Mouse (Mus musculus): Measurements from ENCODE around the gene Kmt2a. TPM values are rescaled to one million over a fixed set of nuclear protein-coding genes. Genes with fewer than 3 reads are reported as not detected.
A peak's percentile ranks its signal among the peaks of the same experiment; 100 is the strongest.
"Not testable (repeated sequence)": the region's sequence is repeated elsewhere in the genome, so short reads cannot be mapped to it uniquely, and the experiment has no call there.

The Kmt2a gene
- polyA plus RNA-seq, 1 experiment from 2014 or later: 13.4 TPM

DNA sequence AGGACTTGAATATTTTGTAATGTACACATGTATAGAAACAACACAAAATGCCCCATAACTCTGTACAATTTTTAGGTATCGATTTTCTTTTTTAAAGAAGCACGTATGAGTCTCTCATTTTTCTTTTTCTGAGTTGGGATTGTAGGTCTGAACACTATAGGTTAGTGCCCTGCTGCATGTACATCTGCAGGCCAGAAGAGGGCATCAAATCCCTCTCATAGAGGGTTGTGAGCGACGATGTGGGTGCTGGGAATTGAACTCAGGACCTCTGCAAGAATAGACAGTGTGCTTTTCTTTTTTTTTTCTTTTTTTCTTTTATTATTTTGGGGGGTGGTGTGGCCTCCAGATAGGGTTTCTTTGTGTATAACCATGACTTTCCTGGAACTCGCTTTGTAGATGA, 109.7 kb downstream of the Kmt2a start:
- 92% methylated on average over 5 of the region's 5 CpGs for WGBS
- no peak for ATAC-seq (ENCODE audit: insufficient read depth, low FRiP score, low TSS enrichment)

DNA sequence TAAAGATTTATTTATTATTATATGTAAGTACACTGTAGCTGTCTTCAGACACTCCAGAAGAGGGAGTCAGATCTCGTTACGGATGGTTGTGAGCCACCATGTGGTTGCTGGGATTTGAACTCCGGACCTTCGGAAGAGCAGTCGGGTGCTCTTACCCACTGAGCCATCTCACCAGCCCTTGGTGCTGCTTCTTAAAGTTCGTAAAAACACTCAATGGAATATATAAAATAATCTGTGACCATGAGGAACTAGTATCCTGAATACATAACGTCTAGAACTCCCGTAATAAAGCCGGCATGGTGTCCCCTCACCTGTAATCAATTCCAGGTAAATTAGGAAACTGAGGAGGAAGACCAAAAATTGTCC, 113.1 kb downstream of the Kmt2a start:
- H3K27ac ChIP-seq (ENCODE audit: low read depth, low read length); H3K27me3 ChIP-seq (ENCODE audit: control insufficient read depth, insufficient read depth, low read length); ATAC-seq (ENCODE audit: insufficient read depth, low FRiP score, low TSS enrichment); H3K9ac ChIP-seq (ENCODE audit: low read length); H3K36me3 ChIP-seq (ENCODE audit: control insufficient read depth, insufficient read depth, low read length); H3K4me1 ChIP-seq (ENCODE audit: control insufficient read depth, insufficient read depth, low read length); DNase-seq (ENCODE audit: low spot score); H3K9me3 ChIP-seq (ENCODE audit: control insufficient read depth, low read length): not testable (repeated sequence)
- Histone ChIP-seq H3K4me2 (ENCODE audit: low read depth) (peak overlapping the region; percentile 57; the same call in 1 of the 2 replicates), H3K4me3 (ENCODE audit: low read depth, low read length) (peak overlapping the region; percentile 99; the same call in 1 of the 2 replicates)
- WGBS: 50% methylated on average over 7 of the region's 9 CpGs

More for the DNA sequence above, 109.7 kb downstream of the Kmt2a start:
- Histone ChIP-seq H3K4me2 (ENCODE audit: low read depth) (no peak overlapping the region), H3K4me1 (ENCODE audit: control insufficient read depth, insufficient read depth, low read length) (peaks cover 2% of the 10 kb centered on the region), H3K27ac (ENCODE audit: low read depth, low read length) (no peak overlapping the region), H3K4me3 (ENCODE audit: low read depth, low read length) (no peak overlapping the region), H3K9me3 (ENCODE audit: control insufficient read depth, low read length) (no peaks in the 10 kb centered on the region), H3K36me3 (ENCODE audit: control insufficient read depth, insufficient read depth, low read length) (0 out of 2 replicates have a peak, but pooled peaks cover 3% of the 10 kb centered on the region), H3K27me3 (ENCODE audit: control insufficient read depth, insufficient read depth, low read length) (no peaks in the 10 kb centered on the region), H3K9ac (ENCODE audit: low read length) (no peak overlapping the region)
- DNase-seq (ENCODE audit: low spot score): no peak

GRCm38 (mm10) chr9:44767101-44768028, 113.7 kb downstream of the Kmt2a start, which contains the start of the genes Arcn1 and Ift46:
Gene Arcn1 (minus strand): TSS chr9:44767845.
Gene Ift46 (plus strand): TSS chr9:44767908.
- WGBS: under 1% methylated on average over 62 of the region's 82 CpGs
- peak within 1 kb of the TSS; percentile 96 for H3K9ac ChIP-seq (ENCODE audit: low read length)
- peak; percentile 93 for DNase-seq (ENCODE audit: low spot score)
- ATAC-seq (ENCODE audit: insufficient read depth, low FRiP score, low TSS enrichment): peak; percentile 82
- H3K27me3 ChIP-seq (ENCODE audit: control insufficient read depth, insufficient read depth, low read length): no peaks in the 10 kb centered on the region
- H3K4me1 ChIP-seq (ENCODE audit: control insufficient read depth, insufficient read depth, low read length): peaks cover 7% of the 10 kb centered on the region
- H3K9me3 ChIP-seq (ENCODE audit: control insufficient read depth, low read length): no peaks in the 10 kb centered on the region
- peak within 1 kb of the TSS; percentile 80 for H3K27ac ChIP-seq (ENCODE audit: low read depth, low read length)
- H3K36me3 ChIP-seq (ENCODE audit: control insufficient read depth, insufficient read depth, low read length): no peaks in the 10 kb centered on the region
- peak within 1 kb of the TSS; percentile 57 for H3K4me2 ChIP-seq (ENCODE audit: low read depth)
- H3K4me3 ChIP-seq (ENCODE audit: low read depth, low read length): peak within 1 kb of the TSS; percentile 99

GRCm38 (mm10) chr9:44760873-44761272, 120.2 kb downstream of the Kmt2a start:
- Histone ChIP-seq H3K4me1 (ENCODE audit: control insufficient read depth, insufficient read depth, low read length) (0 out of 2 replicates have a peak, but pooled peaks cover under 1% of the 10 kb centered on the region), H3K9ac (ENCODE audit: low read length) (no peak overlapping the region), H3K27ac (ENCODE audit: low read depth, low read length) (no peak overlapping the region), H3K36me3 (ENCODE audit: control insufficient read depth, insufficient read depth, low read length) (peaks cover 9% of the 10 kb centered on the region), H3K27me3 (ENCODE audit: control insufficient read depth, insufficient read depth, low read length) (no peaks in the 10 kb centered on the region), H3K4me3 (ENCODE audit: low read depth, low read length) (no peak overlapping the region), H3K4me2 (ENCODE audit: low read depth) (no peak overlapping the region), H3K9me3 (ENCODE audit: control insufficient read depth, low read length) (no peaks in the 10 kb centered on the region)
- no peak for ATAC-seq (ENCODE audit: insufficient read depth, low FRiP score, low TSS enrichment)
- 79% methylated on average over 2 of the region's 2 CpGs for WGBS
- DNase-seq (ENCODE audit: low spot score): no peak

Other genes starting within 250 kb of the Kmt2a start
- not detected in 2 replicates for gene Treh, start 208.1 kb downstream of the Kmt2a start, polyA plus RNA-seq (2014; fragmentation: Nextera tagmentation; extraction: Ambion mirVana)
- 44.3 and 47.7 TPM in 2 replicates for gene Phldb1, start 146.1 kb downstream of the Kmt2a start, polyA plus RNA-seq (2014; fragmentation: Nextera tagmentation; extraction: Ambion mirVana)
- gene Arcn1, start 113.5 kb downstream of the Kmt2a start, polyA plus RNA-seq (2014; fragmentation: Nextera tagmentation; extraction: Ambion mirVana): 211 and 214 TPM in 2 replicates
- gene Ift46, start 113.4 kb downstream of the Kmt2a start, polyA plus RNA-seq (2014; fragmentation: Nextera tagmentation; extraction: Ambion mirVana): 144 and 145 TPM in 2 replicates
- 3.1 and 3.3 TPM in 2 replicates for gene Tmem25, start 82.0 kb downstream of the Kmt2a start, polyA plus RNA-seq (2014; fragmentation: Nextera tagmentation; extraction: Ambion mirVana)
- gene Ttc36, start 78.2 kb downstream of the Kmt2a start, polyA plus RNA-seq (2014; fragmentation: Nextera tagmentation; extraction: Ambion mirVana): not detected in 2 replicates
- 555 and 597 TPM in 2 replicates for gene Atp5l, start 39.4 kb upstream of the Kmt2a start, polyA plus RNA-seq (2014; fragmentation: Nextera tagmentation; extraction: Ambion mirVana)
- 38.2 and 38.3 TPM in 2 replicates for gene Ube4a, start 84.3 kb upstream of the Kmt2a start, polyA plus RNA-seq (2014; fragmentation: Nextera tagmentation; extraction: Ambion mirVana)
- gene Cd3g, start 99.1 kb upstream of the Kmt2a start, polyA plus RNA-seq (2014; fragmentation: Nextera tagmentation; extraction: Ambion mirVana): not detected in 2 replicates
- gene Cd3d, start 100.5 kb upstream of the Kmt2a start, polyA plus RNA-seq (2014; fragmentation: Nextera tagmentation; extraction: Ambion mirVana): not detected in 2 replicates
- not detected in 2 replicates for gene Cd3e, start 128.3 kb upstream of the Kmt2a start, polyA plus RNA-seq (2014; fragmentation: Nextera tagmentation; extraction: Ambion mirVana)
- 3.7 and 3.9 TPM in 2 replicates for gene Mpzl2, start 158.5 kb upstream of the Kmt2a start, polyA plus RNA-seq (2014; fragmentation: Nextera tagmentation; extraction: Ambion mirVana)
- 1.8 and 1.9 TPM in 2 replicates for gene Mpzl3, start 173.9 kb upstream of the Kmt2a start, polyA plus RNA-seq (2014; fragmentation: Nextera tagmentation; extraction: Ambion mirVana)
- 0.09 and 0.99 TPM in 2 replicates for gene Jaml, start 197.9 kb upstream of the Kmt2a start, polyA plus RNA-seq (2014; fragmentation: Nextera tagmentation; extraction: Ambion mirVana)
- 3.4 and 4.4 TPM in 2 replicates for gene Scn2b, start 236.5 kb upstream of the Kmt2a start, polyA plus RNA-seq (2014; fragmentation: Nextera tagmentation; extraction: Ambion mirVana)